9 mouse cellular contexts compared by ENCODE assay signal in genomic region chr2:48885945-48886344, GRCm38 (mm10).
A peak's percentile ranks its signal among the peaks of the same experiment; 100 is the strongest.
DNase-seq lines count a peak whose midpoint lies in the region; ATAC-seq and TF ChIP-seq lines count a peak whose summit lies in the region.
"Had no signal": no experiment of that assay in that cellular context is flagged by ENCODE, and none has a peak within 500 bp of the region (broad histone marks: within the 10 kb centered on the region; RNA-seq: fewer than 3 reads in every experiment).

No protein-coding gene starts in this region.

- no peaks in the 10 kb centered on the region for H3K9me3 ChIP-seq in G1E (replicated peaks)
- no peaks in the 10 kb centered on the region for H3K9me3 ChIP-seq in neural tube, embryonic 15.5 days (replicated peaks)
- H3K9me3 ChIP-seq: heart, embryonic 15.5 days had no signal

- H3K36me3 ChIP-seq in G1E (replicated peaks), result peaks cover 2% of the 10 kb centered on the region
- peaks cover 4% of the 10 kb centered on the region; the same call in 1 of the 2 replicates for H3K36me3 ChIP-seq in neural tube, embryonic 15.5 days
- H3K36me3 ChIP-seq: heart, embryonic 15.5 days had no signal

- H3K4me1 ChIP-seq in G1E (ENCODE audit: insufficient read depth, low read depth, low read length), result no peaks in the 10 kb centered on the region
- peaks cover 2% of the 10 kb centered on the region; the same call in 1 of the 2 replicates for H3K4me1 ChIP-seq in embryonic fibroblast, embryonic 13.5 days (ENCODE audit: control insufficient read depth, insufficient read depth, low read length)
- H3K4me1 ChIP-seq in lung, adult 2 months (ENCODE audit: control insufficient read depth, insufficient read depth, low read length), result peaks cover 2% of the 10 kb centered on the region; the same call in 1 of the 2 replicates
- peaks cover 4% of the 10 kb centered on the region for H3K4me1 ChIP-seq in neural tube, embryonic 15.5 days

- H3K27me3 ChIP-seq in G1E (ENCODE audit: insufficient read depth, low read length), result no peaks in the 10 kb centered on the region
- H3K27me3 ChIP-seq in neural tube, embryonic 15.5 days (replicated peaks), result no peaks in the 10 kb centered on the region
- H3K27me3 ChIP-seq: heart, embryonic 15.5 days had no signal

- TF ChIP-seq POLR2A in embryonic fibroblast, embryonic 13.5 days (IDR thresholded peaks at IDR 0.05; ENCODE audit: low read depth, low read length), result no peak
- TF ChIP-seq POLR2A in lung, adult 2 months (IDR thresholded peaks at IDR 0.05; ENCODE audit: borderline replicate concordance, extremely low read depth, low read depth, low read length), result no peak

- H3K9ac ChIP-seq in neural tube, embryonic 15.5 days (replicated peaks), result no peak overlapping the region
- H3K9ac ChIP-seq: heart, embryonic 15.5 days had no signal

- no peak; the same call in 1 of the 2 replicates for TF ChIP-seq CTCF in G1E (IDR thresholded peaks at IDR 0.05; ENCODE audit: low read depth, low read length)
- no peak for TF ChIP-seq CTCF in embryonic fibroblast, embryonic 13.5 days (IDR thresholded peaks at IDR 0.05; ENCODE audit: borderline replicate concordance, insufficient read depth, low read length)
- 0 out of 2 replicates have a peak, but pooled peaks have one; percentile 5 for TF ChIP-seq CTCF in lung, adult 2 months (IDR thresholded peaks at IDR 0.05; ENCODE audit: insufficient read depth, low read length)

- H3K4me3 ChIP-seq in G1E (ENCODE audit: low read depth, low read length), result no peak overlapping the region
- no peak overlapping the region for H3K4me3 ChIP-seq in embryonic fibroblast, embryonic 13.5 days (ENCODE audit: insufficient read depth, low read length)
- H3K4me3 ChIP-seq in lung, adult 2 months (replicated peaks; ENCODE audit: extremely low read depth, low read depth, low read length), result no peak overlapping the region
- H3K4me3 ChIP-seq in neural tube, embryonic 15.5 days (replicated peaks), result no peak overlapping the region
- H3K4me3 ChIP-seq: heart, embryonic 15.5 days had no signal

- peak; percentile 27 for DNase-seq in G1E (ENCODE audit: low spot score)
- DNase-seq in adrenal gland, postnatal 36 days, result peak; percentile 6 to 65
- DNase-seq in heart, postnatal 4 days, result peak; percentile 65
- peak; percentile 59 to 92 for DNase-seq in layer of hippocampus, adult 18-20 months (ENCODE audit: low spot score in 2 of 2)
- peak; percentile 44 for DNase-seq in lung, adult 2 months
- DNase-seq in thymus, postnatal 14 days, result peak; percentile 47

- peak overlapping the region; percentile 27 for H3K27ac ChIP-seq in embryonic fibroblast, embryonic 13.5 days (ENCODE audit: insufficient read depth, low read length)
- peak overlapping the region; percentile 43; the same call in 1 of the 2 replicates for H3K27ac ChIP-seq in neural tube, embryonic 15.5 days (replicated peaks)
- H3K27ac ChIP-seq: heart, embryonic 15.5 days had no signal

- ATAC-seq in G1E (ENCODE audit: extremely low read depth, insufficient number of reproducible peaks, low FRiP score, poor library complexity, severe bottlenecking), result no peak
- ATAC-seq in neural tube, embryonic 15.5 days (ENCODE audit: low FRiP score), result peak; percentile 76; the same call in 1 of the 2 replicates

- H3K4me2 ChIP-seq in neural tube, embryonic 15.5 days, result no peak overlapping the region
- H3K4me2 ChIP-seq: heart, embryonic 15.5 days had no signal
